Comparison of ENCODE assay signal across 13 mouse cellular contexts in genomic region chr6:90969341-90969871, GRCm38 (mm10). TPM values are rescaled to one million over a fixed set of nuclear protein-coding genes. Genes with fewer than 3 reads are reported as not detected.
A peak's percentile ranks its signal among the peaks of the same experiment; 100 is the strongest.
DNase-seq lines count a peak whose midpoint lies in the region; ATAC-seq and TF ChIP-seq lines count a peak whose summit lies in the region.
"Had no signal": no experiment of that assay in that cellular context is flagged by ENCODE, and none has a peak within 500 bp of the region (broad histone marks: within the 10 kb centered on the region; RNA-seq: fewer than 3 reads in every experiment).

No protein-coding gene starts in this region.

- H3K27me3 ChIP-seq in heart, embryonic 10.5 days (ENCODE audit: insufficient read depth, poor library complexity, severe bottlenecking) = no peaks in the 10 kb centered on the region
- H3K27me3 ChIP-seq in lung, embryonic 14.5 days (ENCODE audit: insufficient read depth, low read length) = no peaks in the 10 kb centered on the region
- no peaks in the 10 kb centered on the region for H3K27me3 ChIP-seq in Patski
- H3K27me3 ChIP-seq in limb, embryonic 14.5 days (ENCODE audit: control insufficient read depth, insufficient read depth, low read length) = no peaks in the 10 kb centered on the region
- H3K27me3 ChIP-seq in intestine, embryonic 16.5 days (replicated peaks; ENCODE audit: control insufficient read depth, insufficient read depth, low read length) = no peaks in the 10 kb centered on the region
- H3K27me3 ChIP-seq in neural tube, embryonic 15.5 days (replicated peaks) = no peaks in the 10 kb centered on the region
- H3K27me3 ChIP-seq: intestine, embryonic 15.5 days had no signal

- peak overlapping the region; percentile 79 for H3K27ac ChIP-seq in heart, embryonic 10.5 days
- peak overlapping the region; percentile 50; the same call in 1 of the 2 replicates for H3K27ac ChIP-seq in lung, embryonic 14.5 days (ENCODE audit: low read depth)
- H3K27ac ChIP-seq in limb, embryonic 14.5 days (replicated peaks; ENCODE audit: low read depth, low read length) = 0 out of 2 replicates have a peak overlapping the region, but pooled peaks have one; percentile 1
- no peak overlapping the region for H3K27ac ChIP-seq in intestine, embryonic 16.5 days (ENCODE audit: low read length)
- no peak overlapping the region for H3K27ac ChIP-seq in neural tube, embryonic 15.5 days (replicated peaks)
- H3K27ac ChIP-seq: intestine, embryonic 15.5 days; layer of hippocampus, adult 2 months had no signal

- intact Hi-C loops in heart, postnatal 14 days (cut with DNase I) = no loop called here

- no peak overlapping the region for H3K9ac ChIP-seq in lung, embryonic 14.5 days
- no peak overlapping the region for H3K9ac ChIP-seq in limb, embryonic 14.5 days (ENCODE audit: low read depth, low read length, severe bottlenecking)
- no peak overlapping the region for H3K9ac ChIP-seq in intestine, embryonic 16.5 days (ENCODE audit: low read depth, low read length)
- no peak overlapping the region for H3K9ac ChIP-seq in neural tube, embryonic 15.5 days (replicated peaks)
- H3K9ac ChIP-seq: intestine, embryonic 15.5 days had no signal

- WGBS in heart, embryonic 10.5 days = 19% methylated on average over 2 of the region's 2 CpGs
- WGBS in lung, embryonic 14.5 days = 42% methylated on average over 2 of the region's 2 CpGs
- WGBS in limb, embryonic 14.5 days = 44% methylated on average over 2 of the region's 2 CpGs
- 28% methylated on average over 2 of the region's 2 CpGs for WGBS in intestine, embryonic 16.5 days
- WGBS in neural tube, embryonic 15.5 days = 52% methylated on average over 2 of the region's 2 CpGs

- H3K4me2 ChIP-seq in lung, embryonic 14.5 days = no peak overlapping the region
- no peak overlapping the region for H3K4me2 ChIP-seq in limb, embryonic 14.5 days (replicated peaks; ENCODE audit: low read depth, low read length, severe bottlenecking)
- no peak overlapping the region for H3K4me2 ChIP-seq in intestine, embryonic 16.5 days (ENCODE audit: low read depth, low read length)
- H3K4me2 ChIP-seq in neural tube, embryonic 15.5 days = no peak overlapping the region
- H3K4me2 ChIP-seq: intestine, embryonic 15.5 days had no signal

- TF ChIP-seq POLR2A in limb, embryonic 14.5 days (IDR thresholded peaks at IDR 0.05; ENCODE audit: borderline replicate concordance, extremely low read depth, insufficient read depth, insufficient read length) = no peak

- no peaks in the 10 kb centered on the region for H3K9me3 ChIP-seq in heart, embryonic 10.5 days
- H3K9me3 ChIP-seq in lung, embryonic 14.5 days (ENCODE audit: low read depth, low read length) = no peaks in the 10 kb centered on the region
- H3K9me3 ChIP-seq in limb, embryonic 14.5 days (ENCODE audit: control insufficient read depth, low read length) = no peaks in the 10 kb centered on the region
- H3K9me3 ChIP-seq in intestine, embryonic 16.5 days (ENCODE audit: control insufficient read depth, low read length) = no peaks in the 10 kb centered on the region
- no peaks in the 10 kb centered on the region for H3K9me3 ChIP-seq in neural tube, embryonic 15.5 days (replicated peaks)
- H3K9me3 ChIP-seq: intestine, embryonic 15.5 days had no signal

- ATAC-seq in lung, embryonic 14.5 days (ENCODE audit: insufficient read depth) = no peak
- ATAC-seq in Patski = no peak
- no peak for ATAC-seq in limb, embryonic 14.5 days (ENCODE audit: low FRiP score, low read depth)
- no peak for ATAC-seq in intestine, embryonic 16.5 days
- ATAC-seq in neural tube, embryonic 15.5 days (ENCODE audit: low FRiP score) = no peak
- ATAC-seq: activated CD4-positive, CD25-positive, alpha-beta regulatory T cell, adult 4 months; intestine, embryonic 15.5 days had no signal

- in situ Hi-C loops in Patski (cut with MboI; ENCODE audit: low pct_unique_long_range_greater_than_20kb) = no loop called here

- CTCF ChIA-PET in Patski (lab: Charles Lee) = interaction anchor here (1.2 kb wide), 1 partner anchor 15 kb away, joined by 3 read pairs; no protein-coding TSS in a partner anchor

- DNase-seq in heart, embryonic 10.5 days (ENCODE audit: low spot score) = no peak
- no peak for DNase-seq in heart, postnatal 14 days
- DNase-seq in lung, embryonic 14.5 days = no peak
- no peak for DNase-seq in lung, postnatal 14 days
- DNase-seq in Patski (ENCODE audit: low read depth, low spot score) = peak; percentile 10
- no peak for DNase-seq in limb, embryonic 14.5 days (ENCODE audit: low spot score)
- DNase-seq: cerebellum, adult 11 months; thymus, postnatal 14 days had no signal

- no peaks in the 10 kb centered on the region for H3K36me3 ChIP-seq in heart, embryonic 10.5 days
- no peaks in the 10 kb centered on the region for H3K36me3 ChIP-seq in lung, embryonic 14.5 days (ENCODE audit: insufficient read depth)
- H3K36me3 ChIP-seq in limb, embryonic 14.5 days (ENCODE audit: control insufficient read depth, insufficient read depth, low read length) = no peaks in the 10 kb centered on the region
- H3K36me3 ChIP-seq in intestine, embryonic 16.5 days (ENCODE audit: control insufficient read depth, insufficient read depth, low read length) = no peaks in the 10 kb centered on the region
- no peaks in the 10 kb centered on the region for H3K36me3 ChIP-seq in neural tube, embryonic 15.5 days
- H3K36me3 ChIP-seq: intestine, embryonic 15.5 days had no signal

- no peak overlapping the region for H3K4me3 ChIP-seq in heart, embryonic 10.5 days
- no peak overlapping the region for H3K4me3 ChIP-seq in lung, embryonic 14.5 days (ENCODE audit: low read depth, low read length)
- no peak overlapping the region for H3K4me3 ChIP-seq in limb, embryonic 14.5 days (replicated peaks; ENCODE audit: low read length)
- H3K4me3 ChIP-seq in intestine, embryonic 16.5 days (ENCODE audit: low read length) = no peak overlapping the region
- no peak overlapping the region for H3K4me3 ChIP-seq in neural tube, embryonic 15.5 days (replicated peaks)
- H3K4me3 ChIP-seq: intestine, embryonic 15.5 days; layer of hippocampus, adult 2 months had no signal

- no peak for TF ChIP-seq CTCF in lung, embryonic 14.5 days (IDR thresholded peaks at IDR 0.05; ENCODE audit: low read depth)
- TF ChIP-seq CTCF in Patski (IDR thresholded peaks at IDR 0.05) = no peak

- peaks cover 42% of the 10 kb centered on the region for H3K4me1 ChIP-seq in heart, embryonic 10.5 days
- no peaks in the 10 kb centered on the region for H3K4me1 ChIP-seq in lung, embryonic 14.5 days (ENCODE audit: insufficient read depth)
- peaks cover 8% of the 10 kb centered on the region; the same call in 1 of the 2 replicates for H3K4me1 ChIP-seq in limb, embryonic 14.5 days (ENCODE audit: control insufficient read depth, insufficient read depth, low read length)
- peaks cover 3% of the 10 kb centered on the region; the same call in 1 of the 2 replicates for H3K4me1 ChIP-seq in intestine, embryonic 16.5 days (ENCODE audit: control insufficient read depth, insufficient read depth, low read length)
- 0 out of 2 replicates have a peak, but pooled peaks cover 4% of the 10 kb centered on the region for H3K4me1 ChIP-seq in neural tube, embryonic 15.5 days

- POLR2A ChIA-PET in Patski (lab: Charles Lee) = no interaction called here

RNA-seq across cellular contexts. Expression of gene Iqsec1, which starts 19.1 kb away (rescaled TPM):
- 12.1 and 14.8 TPM in 2 replicates for polyA plus RNA-seq in heart, embryonic 10.5 days (2016; fragmentation: Nextera tagmentation; extraction: Ambion mirVana)
- 100 to 1,000 TPM; 108 to 109 TPM for total RNA-seq in heart, postnatal 14 days (2021)
- polyA plus RNA-seq in lung, embryonic 14.5 days (2014; fragmentation: Nextera tagmentation; extraction: Ambion mirVana) = 15.8 and 16.9 TPM in 2 replicates
- polyA plus RNA-seq in Patski (2021) = 120 TPM
- 58.2 and 80.2 TPM in 2 replicates for polyA plus RNA-seq in limb, embryonic 14.5 days (2012; rRNA removed)
- polyA plus RNA-seq in limb, embryonic 14.5 days (2014; fragmentation: Nextera tagmentation; extraction: Ambion mirVana) = 17.3 and 20.6 TPM in 2 replicates
- 6.4 and 7.3 TPM in 2 replicates for polyA plus RNA-seq in intestine, embryonic 16.5 days (2015; fragmentation: Nextera tagmentation; extraction: Ambion mirVana)
- 19.7 and 21.5 TPM in 2 replicates for polyA plus RNA-seq in neural tube, embryonic 15.5 days (2015; fragmentation: Nextera tagmentation; extraction: Ambion mirVana)

Comparison
In these comparisons a context has a peak if more than half of its experiments do, and no peak if none do; other contexts are left out.
1. H3K27ac ChIP-seq: peak in heart, embryonic 10.5 days (single experiment), lung, embryonic 14.5 days (single experiment) and limb, embryonic 14.5 days (single experiment); none in intestine, embryonic 16.5 days (single experiment) and neural tube, embryonic 15.5 days (single experiment).